Mouse (Mus musculus): Measurements from ENCODE around the gene Hist1h2bf. TPM values are rescaled to one million over a fixed set of nuclear protein-coding genes. Genes with fewer than 3 reads are reported as not detected.
"Not testable (repeated sequence)": the region's sequence is repeated elsewhere in the genome, so short reads cannot be mapped to it uniquely, and the experiment has no call there.

Hist1h2bf gene
- total RNA-seq, 2 experiments from 2014 or later, result 297 to 360 TPM

DNA sequence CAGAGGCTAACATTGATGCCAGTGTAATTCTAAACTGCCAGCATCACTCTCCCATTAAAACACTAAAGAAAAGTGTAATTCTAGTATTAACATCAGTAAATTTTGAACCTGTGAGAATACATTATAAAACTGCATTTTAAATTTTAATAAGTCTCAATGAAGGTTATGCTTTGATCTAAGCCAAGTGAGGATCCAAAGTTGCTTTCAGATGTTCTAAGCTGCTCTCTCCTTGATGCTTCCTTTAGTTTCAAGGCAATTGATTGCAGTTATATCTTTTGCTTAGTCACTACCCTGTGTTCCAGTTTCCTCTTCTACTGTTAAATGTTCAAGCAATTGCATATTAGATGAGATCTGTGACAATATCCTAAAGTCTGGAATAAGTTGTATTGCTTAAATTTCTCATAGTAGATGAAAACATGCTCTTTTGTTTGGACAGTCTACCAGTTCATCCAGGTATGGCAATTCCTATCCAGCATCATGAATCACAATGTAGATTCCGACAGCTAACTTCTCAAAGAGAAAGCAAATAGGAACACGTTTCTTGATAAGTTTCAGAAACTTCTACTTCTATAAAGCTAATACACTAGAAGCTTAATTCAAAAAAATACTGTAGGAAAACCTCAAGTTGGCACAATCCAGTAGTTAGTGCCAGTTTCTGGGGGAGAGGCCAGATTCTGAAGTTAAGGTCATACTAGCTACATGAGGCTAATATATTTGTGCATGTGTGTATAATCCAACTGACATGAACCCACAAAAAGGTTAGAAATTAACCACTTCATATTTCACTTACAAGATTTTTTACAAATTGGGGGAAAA, 1.6 kb downstream of the Hist1h2bf start:
- no peak for DNase-seq (ENCODE audit: low spot score in 2 of 2)

GRCm38 (mm10) chr13:23571504-23572217, 2.3 kb downstream of the Hist1h2bf start:
- not testable (repeated sequence) for DNase-seq (ENCODE audit: low spot score in 2 of 2)

DNA sequence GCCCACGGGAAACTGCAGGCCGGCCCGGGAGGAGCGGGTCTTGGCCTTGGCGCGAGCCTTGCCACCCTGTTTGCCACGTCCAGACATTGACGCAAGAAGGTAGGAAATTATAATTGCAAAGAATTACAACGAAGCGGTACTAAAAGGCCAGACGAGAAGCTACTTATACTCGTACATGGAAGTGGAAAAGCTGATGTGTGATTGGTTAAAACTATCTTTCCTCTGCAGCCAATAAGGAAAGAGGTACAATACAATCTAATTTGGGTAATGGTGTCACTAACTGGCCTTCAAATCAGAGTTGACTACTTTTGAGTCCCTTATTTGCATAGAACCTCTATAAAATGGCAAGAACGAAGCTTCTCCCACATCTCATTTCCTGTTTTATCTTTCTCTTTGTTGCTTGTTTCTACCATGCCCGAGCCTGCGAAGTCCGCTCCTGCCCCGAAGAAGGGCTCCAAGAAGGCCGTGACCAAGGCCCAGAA, 2.9 kb downstream of the Hist1h2bf start, which contains the start of the genes Hist1h2ae and Hist1h2bg:
Gene Hist1h2ae (minus strand): TSS at position 199 of the 482 bp plus-strand sequence.
Gene Hist1h2bg (plus strand): TSS at position 375 of the 482 bp plus-strand sequence.
- peak in 1 of 2 experiments; percentile 29 for DNase-seq (ENCODE audit: low spot score in 2 of 2)

DNA sequence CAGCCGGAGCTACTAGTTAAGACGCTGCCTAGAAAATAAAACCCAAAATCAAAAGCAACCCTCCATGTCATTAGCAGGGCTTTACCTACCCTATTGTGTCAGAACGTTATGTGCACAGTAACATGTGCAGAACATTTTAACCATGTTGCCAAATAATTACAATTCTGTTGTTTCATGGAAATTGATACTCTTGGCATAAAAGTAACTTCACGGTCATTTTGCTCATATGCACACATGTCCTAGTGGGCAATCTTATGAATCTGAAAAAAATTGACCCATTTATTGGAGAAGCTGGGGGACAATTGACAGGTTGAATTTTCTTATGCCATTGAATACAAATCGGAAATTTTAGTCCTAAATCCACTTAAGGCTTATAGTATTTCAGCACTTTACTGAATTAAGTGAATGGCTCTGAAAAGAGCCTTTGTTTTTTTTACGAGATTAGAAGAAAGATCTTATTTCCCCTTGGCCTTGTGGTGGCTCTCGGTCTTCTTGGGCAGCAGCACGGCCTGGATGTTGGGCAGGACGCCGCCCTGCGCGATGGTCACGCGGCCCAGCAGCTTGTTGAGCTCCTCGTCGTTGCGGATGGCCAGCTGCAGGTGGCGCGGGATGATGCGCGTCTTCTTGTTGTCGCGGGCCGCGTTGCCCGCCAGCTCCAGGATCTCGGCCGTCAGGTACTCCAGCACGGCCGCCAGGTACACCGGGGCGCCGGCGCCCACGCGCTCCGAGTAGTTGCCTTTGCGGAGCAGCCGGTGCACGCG, 3.6 kb downstream of the Hist1h2bf start:
- DNase-seq (ENCODE audit: low spot score in 2 of 2), result not testable (repeated sequence)

- no peak for DNase-seq (ENCODE audit: low spot score in 2 of 2)
Measured at GRCm38 (mm10) chr13:23564482-23564881, 9.5 kb downstream of the Hist1h2bf start.

DNA sequence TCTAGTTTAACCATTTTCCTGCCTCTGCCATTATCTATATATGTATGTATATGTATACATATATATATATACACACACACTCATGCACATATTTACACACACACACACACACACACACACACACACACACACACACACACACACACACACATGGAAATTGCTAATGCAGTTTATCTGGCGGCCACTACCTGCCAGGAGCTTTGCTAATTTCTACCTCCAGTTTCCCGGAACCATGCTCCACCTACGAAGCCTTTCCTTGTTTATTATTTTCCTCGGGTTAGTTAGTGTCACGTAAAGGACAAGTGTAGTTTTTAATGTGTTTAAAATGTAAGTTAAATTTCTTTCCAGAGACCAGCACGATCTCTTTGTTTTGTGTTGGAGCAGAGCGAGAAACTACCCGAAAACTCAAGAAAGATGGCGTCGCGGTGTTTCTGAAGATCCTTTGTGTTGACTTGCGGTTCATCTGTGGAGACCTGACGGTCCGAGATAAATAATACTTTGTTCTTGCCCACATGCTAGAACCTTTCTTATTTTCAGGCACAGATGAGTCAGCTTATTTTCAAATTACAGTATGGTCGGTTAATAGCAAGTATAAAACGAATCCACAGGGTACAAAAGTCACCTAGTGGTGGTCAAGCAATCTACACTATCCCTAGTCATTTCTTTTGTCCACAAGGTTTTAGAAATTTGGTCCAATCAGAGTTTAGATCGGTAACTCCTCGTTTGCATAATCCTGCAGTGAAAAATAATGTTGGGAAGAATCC, 11.1 kb downstream of the Hist1h2bf start:
- no peak for DNase-seq (ENCODE audit: low spot score in 2 of 2)

DNA sequence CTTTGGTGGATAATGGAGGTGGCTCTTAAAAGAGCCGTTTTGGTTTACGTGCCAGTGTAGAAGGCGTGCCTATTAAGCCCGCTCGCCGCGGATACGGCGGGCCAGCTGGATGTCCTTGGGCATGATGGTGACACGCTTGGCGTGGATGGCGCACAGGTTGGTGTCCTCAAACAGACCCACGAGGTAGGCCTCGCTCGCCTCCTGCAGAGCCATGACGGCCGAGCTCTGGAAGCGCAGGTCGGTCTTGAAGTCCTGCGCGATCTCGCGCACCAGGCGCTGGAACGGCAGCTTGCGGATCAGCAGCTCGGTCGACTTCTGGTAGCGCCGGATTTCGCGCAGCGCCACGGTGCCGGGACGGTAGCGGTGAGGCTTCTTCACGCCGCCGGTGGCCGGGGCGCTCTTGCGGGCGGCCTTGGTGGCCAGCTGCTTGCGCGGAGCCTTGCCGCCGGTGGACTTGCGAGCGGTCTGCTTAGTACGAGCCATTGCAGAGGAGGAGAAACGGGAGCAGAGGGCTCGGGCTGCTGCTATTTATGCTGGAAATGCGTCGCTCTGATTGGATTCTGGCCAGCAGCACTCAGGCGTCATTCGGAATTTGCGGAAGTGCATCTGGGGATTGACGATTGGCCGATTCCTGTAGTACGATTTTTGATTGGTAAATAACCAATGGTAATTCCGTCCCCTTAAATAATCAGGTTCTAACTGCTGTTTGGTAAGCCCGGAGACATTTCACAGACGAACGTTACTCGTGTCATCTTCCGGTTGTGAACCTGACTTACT, 11.9 kb downstream of the Hist1h2bf start, which contains the start of gene Hist1h3e:
Gene Hist1h3e (minus strand): TSS at position 487 of the 777 bp plus-strand sequence.
- peak; percentile 89 to 90 for DNase-seq (ENCODE audit: low spot score in 2 of 2)

DNA sequence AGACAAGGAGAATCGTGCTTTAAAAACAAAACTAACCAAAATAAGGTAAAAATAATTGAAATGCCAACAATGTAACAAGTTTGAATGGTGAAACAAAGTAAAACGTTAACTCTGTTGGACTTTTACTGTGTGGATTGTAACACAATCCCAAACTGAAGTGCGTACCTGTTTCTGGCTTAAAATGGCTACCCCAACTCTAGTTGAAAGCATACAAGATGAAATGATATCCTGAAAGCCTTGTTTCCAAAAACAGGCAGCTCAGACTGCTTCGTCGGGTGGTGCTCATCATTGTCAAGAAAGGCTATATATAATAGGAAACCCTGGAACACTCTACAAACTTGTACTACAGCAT, 12.5 kb downstream of the Hist1h2bf start:
- DNase-seq (ENCODE audit: low spot score in 2 of 2), result not testable (repeated sequence)

GRCm38 (mm10) chr13:23560699-23561098, 13.3 kb downstream of the Hist1h2bf start:
- not testable (repeated sequence) for DNase-seq (ENCODE audit: low spot score in 2 of 2)

- DNase-seq (ENCODE audit: low spot score in 2 of 2), result no peak
Measured at GRCm38 (mm10) chr13:23556906-23557305, 17.1 kb downstream of the Hist1h2bf start.

- DNase-seq (ENCODE audit: low spot score in 2 of 2), result peak in 1 of 2 experiments; percentile 46
Measured at GRCm38 (mm10) chr13:23555839-23556416, 18.1 kb downstream of the Hist1h2bf start.

GRCm38 (mm10) chr13:23554925-23555838, 18.8 kb downstream of the Hist1h2bf start:
- DNase-seq (ENCODE audit: low spot score in 2 of 2), result peak; percentile 48 to 64

- no peak for DNase-seq (ENCODE audit: low spot score in 2 of 2)
Measured at GRCm38 (mm10) chr13:23554393-23554792, 19.6 kb downstream of the Hist1h2bf start.

DNA sequence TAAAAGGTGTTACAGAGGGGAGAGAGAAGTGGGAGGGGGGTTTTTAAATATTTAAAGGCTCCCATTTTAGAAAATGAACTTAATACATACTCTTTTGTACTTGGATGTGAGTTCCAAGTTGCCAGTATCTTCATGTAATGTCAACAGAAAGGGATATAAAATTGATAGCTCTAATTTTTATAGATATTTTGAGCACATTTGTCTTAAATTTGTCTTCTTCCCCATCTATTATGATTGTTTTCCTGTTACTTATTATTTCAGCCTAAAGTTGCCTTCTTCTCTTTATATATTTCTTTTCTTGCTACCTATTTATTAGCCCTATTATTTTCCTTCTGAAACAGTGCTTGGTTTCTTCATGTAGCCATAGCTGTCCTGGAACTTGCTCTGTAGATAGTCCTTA, 21.0 kb downstream of the Hist1h2bf start, which contains the start of gene Hist1h1d:
Gene Hist1h1d (plus strand): TSS at position 301 of the 400 bp plus-strand sequence.
- no peak for DNase-seq (ENCODE audit: low spot score in 2 of 2)

DNA sequence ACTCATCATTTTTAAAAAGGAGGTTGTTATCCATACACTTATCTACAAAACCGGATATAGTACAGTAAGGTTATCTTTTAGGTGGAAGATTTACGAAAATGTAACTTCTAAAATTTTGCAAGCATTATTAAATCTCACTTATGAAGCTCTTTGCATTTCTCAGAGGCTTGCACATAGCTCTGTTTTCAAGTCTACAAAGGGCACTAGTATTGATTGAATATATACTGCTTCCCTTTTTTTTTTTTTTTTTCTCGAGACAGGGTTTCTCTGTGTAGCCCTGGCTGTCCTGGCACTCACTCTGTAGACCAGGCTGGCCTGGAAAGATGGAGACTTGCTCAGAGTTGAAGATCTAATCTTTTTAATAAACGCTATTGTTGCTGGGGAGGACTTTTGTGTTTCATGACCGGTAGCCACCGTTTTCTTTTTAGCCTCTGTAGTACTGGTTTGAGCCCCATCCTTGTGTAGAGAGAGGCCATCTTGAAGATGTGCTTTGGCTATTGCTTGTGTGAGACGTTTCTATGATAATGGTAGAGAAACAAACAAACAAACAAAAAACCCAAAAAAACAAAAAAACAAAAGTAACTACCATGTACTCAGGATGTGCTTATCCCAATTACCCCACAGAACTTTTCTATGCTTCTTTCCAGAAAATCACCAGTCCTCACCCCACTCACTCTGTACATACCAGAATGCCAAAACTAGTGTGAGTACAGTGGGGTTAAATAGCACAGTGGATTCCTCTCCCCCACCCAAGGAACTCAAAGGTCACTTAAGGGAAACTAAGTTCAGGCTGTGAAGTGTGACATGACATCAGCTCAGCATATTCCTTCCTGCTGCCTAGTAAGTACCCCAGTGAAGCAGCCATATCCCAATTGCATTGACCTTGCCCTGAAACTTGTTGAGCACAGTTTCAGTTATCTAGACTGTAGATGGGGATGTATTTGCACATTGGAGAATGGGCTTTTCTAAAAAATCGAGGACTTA, 21.8 kb downstream of the Hist1h2bf start:
- no peak for DNase-seq (ENCODE audit: low spot score in 2 of 2)

- peak; percentile 51 to 80 for DNase-seq (ENCODE audit: low spot score in 2 of 2)
Measured at GRCm38 (mm10) chr13:23551146-23551834, 22.7 kb downstream of the Hist1h2bf start, which contains the start of gene Hist1h4f. Hist1h4f (minus strand) TSS chr13:23551648.
